In genomic region chr6:42352486-42352846, GRCm38 (mm10) we compare ENCODE assay signal across 1 mouse cellular context.
A peak's percentile ranks its signal among the peaks of the same experiment; 100 is the strongest.
TF ChIP-seq lines count a peak whose summit lies in the region.

No protein-coding gene starts in this region.

TF ChIP-seq in MEL, 35 proteins besides CTCF, POLR2A, EP300 and RAD21:
- no peak for TF ChIP-seq POLR2AphosphoS5 (IDR thresholded peaks at IDR 0.05; ENCODE audit: borderline replicate concordance, low read depth, low read length)
- TF ChIP-seq TAL1 (IDR thresholded peaks at IDR 0.05; ENCODE audit: low read length), result peak; percentile 37
- TF ChIP-seq MEF2A (IDR thresholded peaks at IDR 0.05; ENCODE audit: extremely low read depth, insufficient replicate concordance, low read depth, low read length, poor library complexity, severe bottlenecking), result peak; percentile 81; the same call in 1 of the 2 replicates
- TF ChIP-seq TBP (IDR thresholded peaks at IDR 0.05; ENCODE audit: low read depth, low read length), result peak; percentile 80
- TF ChIP-seq USF1 (IDR thresholded peaks at IDR 0.05; ENCODE audit: low read depth, low read length), result no peak
- TF ChIP-seq MYB (IDR thresholded peaks at IDR 0.05; ENCODE audit: low read depth, low read length), result peak; percentile 43; the same call in 1 of the 2 replicates
- peak; percentile 50; the same call in 1 of the 2 replicates for TF ChIP-seq ETS1 (IDR thresholded peaks at IDR 0.05; ENCODE audit: low read depth, low read length)
- peak; percentile 39; the same call in 1 of the 2 replicates for TF ChIP-seq TCF12 (IDR thresholded peaks at IDR 0.05; ENCODE audit: low read depth, low read length)
- peak; percentile 12; the same call in 1 of the 2 replicates for TF ChIP-seq MXI1 (IDR thresholded peaks at IDR 0.05; ENCODE audit: low read depth, low read length)
TF ChIP-seq in MEL: peak in this region for 7.
